12 mouse cellular contexts compared by ENCODE assay signal in the genomic region with DNA sequence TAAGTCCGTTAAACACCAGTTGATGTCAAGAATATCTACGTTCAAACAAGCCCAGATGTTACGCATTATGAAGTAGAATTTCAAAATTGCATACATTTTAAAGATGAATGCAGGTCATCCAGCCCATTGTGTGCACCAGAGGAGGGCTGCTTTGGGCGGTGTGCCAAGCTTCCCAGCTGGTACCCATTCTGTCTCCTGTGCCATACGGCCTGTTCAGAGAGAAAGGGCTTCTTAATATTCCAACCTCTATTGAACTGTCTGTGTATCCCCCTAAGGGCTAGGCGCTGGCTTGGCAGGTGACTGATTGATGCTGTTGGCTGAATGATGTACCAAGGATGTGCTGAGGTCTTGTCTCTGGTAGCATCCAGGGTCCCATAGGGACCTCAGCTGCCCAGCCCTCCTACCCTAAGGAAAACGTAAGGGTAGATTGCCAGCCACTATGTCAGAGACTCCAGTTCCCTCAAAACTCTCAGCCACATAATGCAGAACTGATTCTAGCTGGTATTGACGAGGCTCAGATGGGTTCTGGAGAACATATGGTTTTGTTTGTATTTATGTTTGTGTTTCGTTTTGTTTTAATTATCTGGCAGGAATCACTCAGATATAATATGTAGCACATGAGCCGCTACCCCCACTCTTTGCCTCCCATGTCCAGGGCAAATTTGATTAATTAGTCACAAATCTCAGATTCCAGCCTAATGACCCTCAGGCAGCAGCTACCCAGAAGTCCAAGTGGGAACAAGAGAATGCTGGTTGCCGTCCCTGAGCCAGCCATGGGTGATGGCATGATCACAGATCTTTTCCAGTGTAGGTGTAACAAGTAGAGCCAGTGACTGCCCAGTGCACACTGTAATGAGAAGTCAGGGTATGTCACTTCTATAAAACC.
DNase-seq lines count a peak whose midpoint lies in the region; ATAC-seq and TF ChIP-seq lines count a peak whose summit lies in the region.
"Had no signal": no experiment of that assay in that cellular context is flagged by ENCODE, and none has a peak within 500 bp of the region (broad histone marks: within the 10 kb centered on the region; RNA-seq: fewer than 3 reads in every experiment).

No protein-coding gene starts in this region.

- no peak overlapping the region for H3K4me3 ChIP-seq in forebrain, postnatal 0 days (ENCODE audit: low read depth, low read length)
- H3K4me3 ChIP-seq in midbrain, embryonic 14.5 days (replicated peaks; ENCODE audit: low read depth, low read length), result no peak overlapping the region
- H3K4me3 ChIP-seq: liver, embryonic 12.5 days; megakaryocyte, embryonic 14.5 days had no signal

- peak; percentile 18 for DNase-seq in kidney, postnatal 10 days
- DNase-seq in kidney, adult 8-10 months, result no peak
- DNase-seq in cerebellum, postnatal 25 days, result peak; percentile 48 to 73
- DNase-seq in forebrain, postnatal 0 days, result peak; percentile 23
- peak; percentile 75 for DNase-seq in midbrain, embryonic 14.5 days
- DNase-seq in spleen, postnatal 10 days (ENCODE audit: low spot score in 2 of 2), result no peak
- DNase-seq: kidney, postnatal 25 days had no signal

- no peak for TF ChIP-seq CTCF in forebrain, postnatal 0 days (IDR thresholded peaks at IDR 0.05; ENCODE audit: low read depth)

- H3K27me3 ChIP-seq in forebrain, postnatal 0 days (ENCODE audit: insufficient read depth, low read length), result no peaks in the 10 kb centered on the region
- no peaks in the 10 kb centered on the region for H3K27me3 ChIP-seq in midbrain, embryonic 14.5 days (ENCODE audit: control insufficient read depth, insufficient read depth, low read length)
- H3K27me3 ChIP-seq: liver, embryonic 12.5 days had no signal

- H3K4me2 ChIP-seq in forebrain, postnatal 0 days (ENCODE audit: low read depth), result no peak overlapping the region
- H3K4me2 ChIP-seq in midbrain, embryonic 14.5 days (ENCODE audit: low read length), result no peak overlapping the region
- H3K4me2 ChIP-seq: liver, embryonic 12.5 days had no signal

- 35% methylated on average over 11 of the region's 11 CpGs for WGBS in forebrain, postnatal 0 days
- 54% methylated on average over 11 of the region's 11 CpGs for whole genome bisulfite sequencing in midbrain, embryonic 14.5 days

- no peak overlapping the region for H3K9ac ChIP-seq in forebrain, postnatal 0 days
- no peak overlapping the region for H3K9ac ChIP-seq in midbrain, embryonic 14.5 days (replicated peaks; ENCODE audit: low read length)
- H3K9ac ChIP-seq: liver, embryonic 12.5 days had no signal

- ATAC-seq in forebrain, postnatal 0 days, result peak; percentile 48; the same call in 1 of the 2 replicates
- peak; percentile 71 for ATAC-seq in midbrain, embryonic 14.5 days (ENCODE audit: low FRiP score, low TSS enrichment)
- ATAC-seq in frontal cortex, adult (ENCODE audit: low TSS enrichment), result no peak
- no peak for ATAC-seq in inflammation-experienced regulatory T-cells, adult 6 months
- ATAC-seq: CD4-positive, CD25-positive, alpha-beta regulatory T cell, adult 4 months; liver, embryonic 12.5 days had no signal

- no peaks in the 10 kb centered on the region for H3K36me3 ChIP-seq in forebrain, postnatal 0 days (ENCODE audit: insufficient read depth)
- H3K36me3 ChIP-seq in midbrain, embryonic 14.5 days (ENCODE audit: control insufficient read depth, insufficient read depth, low read length), result no peaks in the 10 kb centered on the region
- H3K36me3 ChIP-seq: liver, embryonic 12.5 days had no signal

- no peak overlapping the region for H3K27ac ChIP-seq in forebrain, postnatal 0 days (ENCODE audit: low read depth, low read length)
- 0 out of 2 replicates have a peak overlapping the region, but pooled peaks have one; percentile 32 for H3K27ac ChIP-seq in midbrain, embryonic 14.5 days (replicated peaks; ENCODE audit: low read depth, low read length)
- H3K27ac ChIP-seq: liver, embryonic 12.5 days had no signal

- no peaks in the 10 kb centered on the region for H3K9me3 ChIP-seq in forebrain, postnatal 0 days (ENCODE audit: low read length)
- no peaks in the 10 kb centered on the region for H3K9me3 ChIP-seq in midbrain, embryonic 14.5 days (ENCODE audit: control insufficient read depth, low read length)
- H3K9me3 ChIP-seq: liver, embryonic 12.5 days; megakaryocyte, embryonic 14.5 days had no signal

- peaks cover 13% of the 10 kb centered on the region; the same call in 1 of the 2 replicates for H3K4me1 ChIP-seq in forebrain, postnatal 0 days (ENCODE audit: insufficient read depth)
- H3K4me1 ChIP-seq in midbrain, embryonic 14.5 days (ENCODE audit: control insufficient read depth, insufficient read depth, low read length), result peaks cover 30% of the 10 kb centered on the region
- H3K4me1 ChIP-seq: liver, embryonic 12.5 days had no signal

Comparison
In these comparisons a context has a peak if more than half of its experiments do, and no peak if none do; other contexts are left out.
1. DNase-seq: peak in kidney, postnatal 10 days (single experiment), cerebellum, postnatal 25 days (2 of 2), forebrain, postnatal 0 days (single experiment) and midbrain, embryonic 14.5 days (single experiment); none in kidney, adult 8-10 months (0 of 2) and spleen, postnatal 10 days (0 of 2).
2. ATAC-seq: peak in forebrain, postnatal 0 days (single experiment) and midbrain, embryonic 14.5 days (single experiment); none in frontal cortex, adult (single experiment) and inflammation-experienced regulatory T-cells, adult 6 months (single experiment).